Mouse (Mus musculus) c-Kit-negative CD71-positive TER-119-positive erythroid progenitor cells, embryonic 14.5 days (primary cell): ENCODE measurements around the gene Cdkl1.
A peak's percentile ranks its signal among the peaks of the same experiment; 100 is the strongest.

Source experiments
- DNase-seq: peaks from one replicate; pipeline ENCODE4 v3.0.0-alpha.2; 2013; ENCODE audit warnings: low read depth, low spot score

Gene Cdkl1

GRCm38 (mm10) chr12:69783247-69784025 lies 7.6 kb downstream of the Cdkl1 start:
- peak; percentile 82 for DNase-seq

GRCm38 (mm10) chr12:69781935-69782650 lies 9.0 kb downstream of the Cdkl1 start:
- DNase-seq: no peak

- DNase-seq: no peak
Measured at GRCm38 (mm10) chr12:69781480-69781879, 9.6 kb downstream of the Cdkl1 start.

- DNase-seq: no peak
Measured at GRCm38 (mm10) chr12:69777957-69778356, 13.1 kb downstream of the Cdkl1 start.

- DNase-seq: no peak
Measured at GRCm38 (mm10) chr12:69777341-69777730, 13.7 kb downstream of the Cdkl1 start.

GRCm38 (mm10) chr12:69776607-69777340 lies 14.3 kb downstream of the Cdkl1 start:
- no peak for DNase-seq

GRCm38 (mm10) chr12:69768841-69769240 lies 22.2 kb downstream of the Cdkl1 start:
- DNase-seq: no peak

GRCm38 (mm10) chr12:69767476-69768258 lies 23.4 kb downstream of the Cdkl1 start:
- no peak for DNase-seq

GRCm38 (mm10) chr12:69766185-69766904 lies 24.7 kb downstream of the Cdkl1 start:
- no peak for DNase-seq

GRCm38 (mm10) chr12:69765543-69765942 lies 25.5 kb downstream of the Cdkl1 start:
- no peak for DNase-seq

- no peak for DNase-seq
Measured at GRCm38 (mm10) chr12:69761603-69762002, 29.5 kb downstream of the Cdkl1 start.

- no peak for DNase-seq
Measured at GRCm38 (mm10) chr12:69760743-69761406, 30.2 kb downstream of the Cdkl1 start.

GRCm38 (mm10) chr12:69760014-69760413 lies 31.1 kb downstream of the Cdkl1 start:
- DNase-seq: no peak

GRCm38 (mm10) chr12:69759267-69759885 lies 31.7 kb downstream of the Cdkl1 start:
- DNase-seq: peak; percentile 86

GRCm38 (mm10) chr12:69758221-69759185 lies 32.6 kb downstream of the Cdkl1 start:
- peak; percentile 62 for DNase-seq

- DNase-seq: peak; percentile 94
Measured at GRCm38 (mm10) chr12:69757418-69758141, 33.5 kb downstream of the Cdkl1 start.

- no peak for DNase-seq
Measured at GRCm38 (mm10) chr12:69756015-69756414, 35.1 kb downstream of the Cdkl1 start.

GRCm38 (mm10) chr12:69753936-69754335 lies 37.1 kb downstream of the Cdkl1 start:
- no peak for DNase-seq
